Mouse (Mus musculus): ENCODE results near the gene Gpr183. TPM values are rescaled to one million over a fixed set of nuclear protein-coding genes. Genes with fewer than 3 reads are reported as not detected.

The Gpr183 gene
- 14.6 to 34.3 TPM (median 25.6 TPM) in 3 replicates for total RNA-seq (2017)

DNA sequence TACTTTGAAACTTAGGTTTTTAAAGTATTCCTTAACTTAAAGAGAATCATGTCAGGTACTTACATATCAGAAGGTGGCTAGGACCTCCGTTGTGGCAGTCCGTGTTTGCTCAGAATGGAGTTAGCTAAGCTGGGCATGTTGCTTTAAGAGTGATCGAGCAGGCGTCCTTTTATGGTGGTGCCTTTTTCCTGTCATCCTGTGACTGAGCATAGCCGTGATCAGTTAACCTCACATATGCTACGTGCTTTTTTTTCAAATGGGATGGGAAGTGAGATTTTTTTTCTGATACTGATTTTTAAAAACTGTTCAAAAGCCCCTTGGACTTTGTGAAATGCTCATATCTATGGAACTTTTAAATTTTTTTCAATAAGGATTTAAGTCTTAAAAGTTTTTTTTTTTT lies at the start of gene Gpr183:
TSS of gene Gpr183 (minus strand) at position 206 of the 400 bp plus-strand sequence.
- ATAC-seq (replicated peaks; ENCODE audit: insufficient number of reproducible peaks, low FRiP score, low TSS enrichment, poor library complexity, severe bottlenecking), result no peak

DNA sequence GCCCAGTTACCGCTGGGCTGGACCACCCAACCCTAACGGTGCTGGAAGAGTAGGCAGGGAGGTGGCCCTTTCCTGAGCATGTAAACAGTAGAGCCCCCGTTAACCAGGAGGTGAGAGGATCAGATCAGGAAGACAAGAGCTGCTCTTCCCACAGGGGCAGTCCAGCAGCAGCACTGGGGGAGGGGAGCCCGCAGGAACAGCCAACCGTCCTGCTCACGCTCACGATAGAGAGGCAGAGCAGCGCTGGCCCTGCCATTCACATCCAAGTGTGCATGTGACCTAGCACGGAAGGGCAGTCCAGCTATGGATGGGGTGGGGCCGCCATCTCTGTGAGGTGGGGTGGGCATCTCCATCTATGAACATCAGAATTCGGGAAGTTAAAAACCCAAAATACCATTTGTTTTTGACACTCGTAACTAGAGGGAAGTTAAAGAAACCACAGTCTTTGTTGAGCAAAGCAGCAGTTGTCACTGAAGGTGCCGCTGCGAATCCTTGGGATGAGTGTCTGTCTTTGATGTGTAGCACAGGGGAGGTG lies 48.5 kb upstream of the Gpr183 start:
- peak; percentile 75 for ATAC-seq (replicated peaks; ENCODE audit: insufficient number of reproducible peaks, low FRiP score, low TSS enrichment, poor library complexity, severe bottlenecking)

DNA sequence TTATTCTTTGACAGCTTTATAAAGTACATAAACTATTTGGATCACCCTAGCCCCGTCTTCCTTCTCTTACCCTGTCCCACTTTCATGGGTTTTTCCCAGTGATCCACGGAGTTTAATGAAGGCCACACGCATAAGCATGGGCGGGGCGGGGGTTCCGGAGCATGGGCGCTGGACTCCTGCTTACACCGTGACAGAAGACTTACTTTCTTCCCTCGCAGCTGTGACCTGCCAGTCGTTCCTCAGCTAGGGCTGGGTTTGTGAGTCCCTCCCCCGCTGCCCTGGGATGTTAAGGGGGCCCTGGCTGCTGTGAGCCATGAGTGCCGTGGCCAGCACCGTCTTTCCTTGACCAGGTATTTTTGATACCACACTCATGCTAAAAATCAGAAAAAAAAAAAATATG lies 47.8 kb upstream of the Gpr183 start:
- no peak for ATAC-seq (replicated peaks; ENCODE audit: insufficient number of reproducible peaks, low FRiP score, low TSS enrichment, poor library complexity, severe bottlenecking)

GRCm38 (mm10) chr14:122012193-122012592 lies 47.2 kb upstream of the Gpr183 start:
- ATAC-seq (replicated peaks; ENCODE audit: insufficient number of reproducible peaks, low FRiP score, low TSS enrichment, poor library complexity, severe bottlenecking), result no peak

GRCm38 (mm10) chr14:122011768-122012167 lies 46.8 kb upstream of the Gpr183 start:
- ATAC-seq (replicated peaks; ENCODE audit: insufficient number of reproducible peaks, low FRiP score, low TSS enrichment, poor library complexity, severe bottlenecking), result no peak

- ATAC-seq (replicated peaks; ENCODE audit: insufficient number of reproducible peaks, low FRiP score, low TSS enrichment, poor library complexity, severe bottlenecking), result no peak
Measured at GRCm38 (mm10) chr14:122010301-122010700, 45.3 kb upstream of the Gpr183 start.

- ATAC-seq (replicated peaks; ENCODE audit: insufficient number of reproducible peaks, low FRiP score, low TSS enrichment, poor library complexity, severe bottlenecking), result peak; percentile 86
Measured at GRCm38 (mm10) chr14:122009502-122009901, 44.5 kb upstream of the Gpr183 start.

- no peak for ATAC-seq (replicated peaks; ENCODE audit: insufficient number of reproducible peaks, low FRiP score, low TSS enrichment, poor library complexity, severe bottlenecking)
Measured at GRCm38 (mm10) chr14:122008261-122008660, 43.3 kb upstream of the Gpr183 start.

GRCm38 (mm10) chr14:122003812-122004211 lies 38.8 kb upstream of the Gpr183 start:
- ATAC-seq (replicated peaks; ENCODE audit: insufficient number of reproducible peaks, low FRiP score, low TSS enrichment, poor library complexity, severe bottlenecking), result no peak

DNA sequence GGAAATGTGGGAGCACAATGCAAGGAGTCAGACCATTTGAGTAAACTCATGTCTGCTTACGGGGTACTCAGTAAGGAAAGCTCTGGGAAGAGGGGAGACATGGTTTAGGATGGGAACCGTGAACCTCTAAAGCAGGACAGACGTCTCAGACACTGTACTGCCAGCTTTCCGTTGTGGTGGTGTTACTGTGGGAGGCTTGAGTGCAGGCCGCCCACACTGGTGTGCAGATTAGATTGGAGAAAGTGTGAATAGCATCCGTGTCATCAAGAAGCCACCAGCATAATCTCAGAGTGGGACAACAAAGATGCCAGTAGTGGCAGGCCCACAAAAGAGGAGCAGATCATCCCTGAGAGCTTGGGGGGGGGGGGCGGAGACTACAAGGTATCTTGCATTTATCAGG lies 37.2 kb upstream of the Gpr183 start:
- ATAC-seq (replicated peaks; ENCODE audit: insufficient number of reproducible peaks, low FRiP score, low TSS enrichment, poor library complexity, severe bottlenecking), result no peak

DNA sequence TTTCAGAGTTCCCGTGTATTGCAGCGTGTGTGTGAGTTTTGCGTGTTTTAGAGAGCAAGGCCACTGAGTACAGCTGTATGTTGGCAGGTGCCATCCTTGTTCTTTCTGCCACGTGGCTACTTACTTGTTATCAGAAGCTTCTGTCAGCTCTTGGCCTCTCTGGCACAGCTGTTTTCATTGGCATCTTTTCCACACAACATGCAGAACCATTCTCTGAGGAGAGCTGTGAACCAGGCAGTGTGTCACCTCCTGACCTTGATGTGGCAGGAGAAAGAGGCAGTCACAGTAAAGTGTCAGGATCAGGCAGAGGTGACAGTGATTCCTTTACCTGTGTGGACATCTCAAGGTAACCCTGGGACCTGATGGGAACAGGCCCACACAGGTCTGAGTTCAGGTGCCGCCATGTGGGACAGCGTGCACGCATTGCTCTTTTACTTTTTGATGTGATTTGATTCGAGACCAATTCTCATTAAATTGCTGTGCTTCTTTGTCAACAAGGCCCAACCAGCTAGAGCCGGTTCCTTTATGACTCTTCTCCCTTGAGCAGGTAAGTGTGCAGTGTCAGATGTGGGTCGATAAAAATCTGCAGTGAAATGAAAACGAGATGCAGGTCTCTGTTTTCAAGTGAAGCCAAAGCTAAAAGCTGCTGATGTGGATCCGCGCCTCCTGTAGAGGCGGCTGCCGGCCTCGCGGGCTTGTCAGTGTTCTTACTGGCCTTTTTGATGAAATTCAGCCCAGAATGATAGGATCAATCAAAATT lies 35.5 kb upstream of the Gpr183 start:
- no peak for ATAC-seq (replicated peaks; ENCODE audit: insufficient number of reproducible peaks, low FRiP score, low TSS enrichment, poor library complexity, severe bottlenecking)

DNA sequence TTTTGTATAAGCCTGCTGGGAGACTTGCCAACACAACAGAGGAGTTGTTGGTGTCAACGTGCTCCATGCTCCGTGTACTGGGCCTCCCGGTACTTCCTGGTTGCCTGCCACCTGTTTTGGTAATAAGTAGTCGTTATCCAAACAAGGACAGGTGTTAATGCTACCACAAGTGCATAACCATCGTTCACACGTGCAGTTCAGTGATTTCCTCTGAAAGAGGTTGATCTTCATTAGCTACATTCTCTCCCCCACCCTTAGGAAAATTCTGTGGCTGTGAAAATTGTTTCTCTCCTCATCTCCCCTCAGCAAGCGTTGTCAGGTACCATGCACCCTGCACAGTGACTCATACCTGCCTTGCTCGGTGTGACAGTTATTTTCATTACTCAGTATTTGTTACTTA lies 34.5 kb upstream of the Gpr183 start:
- no peak for ATAC-seq (replicated peaks; ENCODE audit: insufficient number of reproducible peaks, low FRiP score, low TSS enrichment, poor library complexity, severe bottlenecking)

DNA sequence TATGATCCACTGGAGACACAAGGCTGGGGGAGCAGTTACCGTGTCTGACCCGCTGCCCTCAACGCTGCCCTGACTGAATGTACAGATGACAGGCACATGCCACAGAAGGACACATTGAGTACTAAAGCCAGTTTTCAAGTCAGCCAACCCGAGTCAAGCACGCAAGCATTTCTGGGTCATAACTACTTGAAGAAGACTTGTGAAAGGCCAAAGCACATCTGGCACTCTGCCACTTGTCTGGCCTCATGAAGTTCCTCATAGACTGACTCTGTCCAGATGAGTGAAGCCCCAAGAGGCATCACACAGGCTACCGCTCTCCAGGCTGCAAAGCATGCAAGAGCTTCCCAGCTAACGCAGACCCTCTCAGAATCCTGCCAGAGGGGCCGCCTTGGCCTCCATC lies 31.8 kb upstream of the Gpr183 start:
- peak; percentile 54 for ATAC-seq (replicated peaks; ENCODE audit: insufficient number of reproducible peaks, low FRiP score, low TSS enrichment, poor library complexity, severe bottlenecking)

- no peak for ATAC-seq (replicated peaks; ENCODE audit: insufficient number of reproducible peaks, low FRiP score, low TSS enrichment, poor library complexity, severe bottlenecking)
Measured at GRCm38 (mm10) chr14:121995557-121995870, 30.5 kb upstream of the Gpr183 start.

GRCm38 (mm10) chr14:121994846-121995556 lies 30.0 kb upstream of the Gpr183 start:
- peak; percentile 76 for ATAC-seq (replicated peaks; ENCODE audit: insufficient number of reproducible peaks, low FRiP score, low TSS enrichment, poor library complexity, severe bottlenecking)

GRCm38 (mm10) chr14:121994171-121994700 lies 29.2 kb upstream of the Gpr183 start:
- ATAC-seq (replicated peaks; ENCODE audit: insufficient number of reproducible peaks, low FRiP score, low TSS enrichment, poor library complexity, severe bottlenecking), result no peak

DNA sequence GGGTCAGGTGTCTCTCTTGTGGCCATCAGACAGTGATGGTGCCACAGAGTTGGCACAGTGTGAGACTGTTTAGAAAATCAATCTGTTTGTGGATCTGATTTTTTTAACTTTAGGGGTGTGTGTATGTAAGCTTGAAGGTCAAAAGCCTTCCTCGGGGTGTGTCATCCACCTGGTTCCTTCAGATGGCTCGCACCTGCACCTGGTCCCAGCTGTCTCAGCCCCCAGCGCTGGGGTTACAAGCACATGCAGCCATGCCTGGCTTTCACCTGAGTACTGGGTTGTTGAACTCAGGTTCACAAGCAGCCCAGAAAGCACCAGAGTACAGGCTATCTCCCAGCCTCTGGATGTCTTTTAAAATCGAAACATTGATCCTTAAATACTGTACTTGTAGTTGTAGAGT lies 28.6 kb upstream of the Gpr183 start:
- no peak for ATAC-seq (replicated peaks; ENCODE audit: insufficient number of reproducible peaks, low FRiP score, low TSS enrichment, poor library complexity, severe bottlenecking)

- no peak for ATAC-seq (replicated peaks; ENCODE audit: insufficient number of reproducible peaks, low FRiP score, low TSS enrichment, poor library complexity, severe bottlenecking)
Measured at GRCm38 (mm10) chr14:121992395-121993280, 27.6 kb upstream of the Gpr183 start.

GRCm38 (mm10) chr14:121991921-121992320 lies 26.9 kb upstream of the Gpr183 start:
- no peak for ATAC-seq (replicated peaks; ENCODE audit: insufficient number of reproducible peaks, low FRiP score, low TSS enrichment, poor library complexity, severe bottlenecking)

All from monocyte, adult 5-6 weeks (primary cell).